Mouse (Mus musculus) lung, adult 2 months (tissue): Measurements from ENCODE around the gene Racgap1. TPM values are rescaled to one million over a fixed set of nuclear protein-coding genes. Genes with fewer than 3 reads are reported as not detected.
A peak's percentile ranks its signal among the peaks of the same experiment; 100 is the strongest.

Source experiments
- DNase-seq: peaks from one replicate; pipeline ENCODE4 v3.0.0; 2022
- H3K4me1 ChIP-seq: fragments of 200-500 bp; 2 replicates; pipeline ENCODE4 v1.6.1; 2011; ENCODE audit warnings: low read length; ENCODE audit not compliant: control insufficient read depth, insufficient read depth
- H3K4me3 ChIP-seq: fragments of 200-500 bp; replicated peaks from 2 replicates; pipeline ENCODE3; 2011; ENCODE audit warnings: low read depth, mild to moderate bottlenecking, control low read depth, low read length; ENCODE audit errors: extremely low read depth
- CTCF ChIP-seq: fragments of 200-500 bp; IDR thresholded peaks from 2 replicates; pipeline ENCODE4 v1.5.1; 2011; ENCODE audit warnings: mild to moderate bottlenecking, low read length, control low read depth; ENCODE audit not compliant: insufficient read depth
- POLR2A ChIP-seq: fragments of 200-500 bp; IDR thresholded peaks from 2 replicates; pipeline ENCODE4 v1.6.1; 2011; ENCODE audit warnings: low read depth, mild to moderate bottlenecking, control low read depth, low read length, borderline replicate concordance; ENCODE audit errors: extremely low read depth
- WGBS: fragments of 180-500 bp; shearing (Covaris S2); methylation state at CpG from one replicate; pipeline ENCODE4 v1.1.7; 2018; 5-methylcytosine and 5-hydroxymethylcytosine counted together
- polyA plus RNA-seq: library from polyadenylated mRNA; depleted of rRNA; stranded (reverse); fragments of >200 nt; gene quantifications from 2 replicates; pipeline ENCODE4 v1.2.3, GENCODE M21; 2012

Gene Racgap1
- polyA plus RNA-seq, 1 experiment = 4.9 TPM

DNA sequence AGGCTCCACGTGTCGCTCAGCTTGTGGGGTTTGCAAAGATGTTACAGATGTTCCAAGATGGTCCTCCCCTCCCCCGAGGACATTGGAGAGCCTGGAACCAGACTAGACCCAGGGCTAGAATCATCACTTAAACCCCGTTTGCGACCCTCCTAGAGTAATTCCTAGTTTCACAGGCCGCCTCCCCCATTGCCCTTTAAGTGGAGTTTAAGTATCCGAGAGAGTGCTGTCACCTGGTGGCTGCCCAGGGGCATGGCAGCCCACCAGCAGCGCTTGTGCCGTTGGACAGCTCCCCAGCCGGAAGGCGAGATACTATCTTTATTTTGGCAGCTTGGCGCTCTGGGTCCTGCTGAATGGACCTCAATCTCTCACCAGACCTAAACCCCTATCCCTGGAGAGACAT lies 17.4 kb upstream of the Racgap1 start:
- TF ChIP-seq CTCF (peak; percentile 94), POLR2A (no peak)
- Histone ChIP-seq H3K4me3 (no peak overlapping the region), H3K4me1 (peaks cover 6% of the 10 kb centered on the region)
- 4% methylated on average over 12 of the region's 12 CpGs for WGBS
- DNase-seq = peak; percentile 80

DNA sequence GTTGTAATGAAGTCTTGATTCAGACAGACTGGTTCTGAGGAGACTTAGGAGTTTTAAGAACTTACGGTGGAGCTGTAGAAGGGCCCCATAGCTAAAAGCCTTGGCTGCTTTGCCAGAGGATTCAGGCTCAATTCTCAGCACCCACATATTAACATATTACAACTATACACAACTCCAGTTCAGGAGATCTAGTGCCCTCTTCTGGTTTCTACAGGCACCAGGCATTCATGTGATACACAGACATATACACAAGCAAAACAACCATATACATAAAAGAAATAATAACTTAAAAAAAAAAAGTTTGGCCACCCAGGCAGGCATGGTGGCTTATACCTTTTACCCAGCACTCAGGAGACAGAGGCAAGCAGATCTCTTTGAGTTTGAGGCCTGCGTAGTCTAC lies 16.1 kb upstream of the Racgap1 start:
- DNase-seq = no peak
- H3K4me3 ChIP-seq = no peak overlapping the region
- H3K4me1 ChIP-seq = peaks cover 7% of the 10 kb centered on the region
- WGBS = 99% methylated on average over 2 of the region's 2 CpGs
- TF ChIP-seq CTCF (no peak), POLR2A (no peak)

DNA sequence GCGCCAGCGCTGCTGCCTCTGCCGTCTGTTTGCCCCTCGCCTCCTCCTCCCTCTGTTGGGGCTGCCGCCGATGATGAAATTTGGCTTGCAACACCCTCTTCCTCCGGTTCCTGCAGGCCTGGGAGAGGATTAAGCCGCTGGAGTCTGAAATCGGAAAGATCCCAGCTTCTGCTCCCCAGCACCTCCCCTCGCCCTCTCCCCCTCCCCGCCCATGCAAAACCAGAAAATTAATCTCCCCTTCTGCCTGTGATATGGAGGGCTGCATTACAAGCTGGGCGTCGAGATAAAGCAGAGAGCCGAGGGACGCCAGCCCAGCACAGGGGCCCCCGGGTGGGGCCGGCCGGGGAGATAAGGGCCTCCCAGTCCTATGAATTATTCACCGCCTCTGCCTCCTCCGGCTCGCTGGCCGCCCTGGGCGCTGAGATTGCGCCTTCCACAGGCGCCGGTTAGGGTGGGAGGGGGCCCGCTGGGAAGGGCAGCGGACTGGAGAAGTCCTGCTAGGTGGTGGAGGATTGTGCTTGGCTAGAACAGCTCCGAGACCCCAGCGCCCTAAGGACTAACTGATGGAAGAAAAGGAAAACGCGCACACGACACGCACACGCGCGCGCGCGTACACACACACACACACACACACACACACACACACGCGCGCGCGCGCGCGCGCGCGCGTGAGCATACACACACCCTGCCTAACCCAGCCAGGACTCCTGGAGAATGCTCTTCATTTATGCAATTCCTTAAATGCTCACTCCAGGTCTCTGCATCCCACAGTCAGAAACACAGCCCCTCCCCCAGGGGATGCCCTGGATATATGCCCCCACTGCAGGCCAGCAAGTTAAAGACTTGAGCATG lies 13.4 kb upstream of the Racgap1 start:
- DNase-seq = peak; percentile 51
- Histone ChIP-seq H3K4me3 (peak overlapping the region; percentile 39), H3K4me1 (0 out of 2 replicates have a peak, but pooled peaks cover 3% of the 10 kb centered on the region)
- TF ChIP-seq POLR2A = no peak
- TF ChIP-seq CTCF = no peak
- WGBS = 1% methylated on average over 52 of the region's 52 CpGs

DNA sequence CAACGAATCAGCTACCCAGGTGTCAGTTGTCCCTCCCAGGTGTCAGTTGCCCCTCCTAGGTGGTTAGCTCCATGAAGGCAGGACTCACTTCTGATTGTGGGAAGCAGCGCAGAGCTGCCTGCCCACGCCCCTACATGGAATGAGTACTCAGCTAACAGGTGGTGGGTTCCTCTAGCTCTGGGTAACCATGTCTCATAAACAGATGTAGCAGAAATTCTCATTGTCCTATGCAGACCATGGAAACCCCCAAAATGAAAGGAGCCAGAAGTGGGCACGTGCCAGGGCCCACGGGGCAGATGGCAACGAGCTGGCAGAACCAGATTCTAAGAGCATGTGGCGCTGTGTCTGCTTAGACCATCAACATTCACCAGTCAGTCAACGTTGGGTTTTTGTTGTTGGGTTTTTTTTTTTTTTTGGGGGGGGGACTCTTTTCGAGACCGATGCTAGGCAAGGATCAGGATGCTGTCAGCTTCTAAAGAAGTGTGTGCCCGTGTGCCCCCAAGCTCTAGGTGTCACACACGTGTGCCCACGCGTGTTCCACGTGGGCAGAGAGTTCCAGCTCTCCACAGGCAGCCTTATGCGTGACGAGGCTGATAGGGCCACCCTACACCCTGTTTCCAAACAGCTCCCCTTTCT lies 12.6 kb upstream of the Racgap1 start:
- TF ChIP-seq POLR2A (no peak), CTCF (no peak)
- no peak for DNase-seq
- 5% methylated on average over 17 of the region's 17 CpGs for WGBS
- Histone ChIP-seq H3K4me3 (no peak overlapping the region), H3K4me1 (0 out of 2 replicates have a peak, but pooled peaks cover 3% of the 10 kb centered on the region)

DNA sequence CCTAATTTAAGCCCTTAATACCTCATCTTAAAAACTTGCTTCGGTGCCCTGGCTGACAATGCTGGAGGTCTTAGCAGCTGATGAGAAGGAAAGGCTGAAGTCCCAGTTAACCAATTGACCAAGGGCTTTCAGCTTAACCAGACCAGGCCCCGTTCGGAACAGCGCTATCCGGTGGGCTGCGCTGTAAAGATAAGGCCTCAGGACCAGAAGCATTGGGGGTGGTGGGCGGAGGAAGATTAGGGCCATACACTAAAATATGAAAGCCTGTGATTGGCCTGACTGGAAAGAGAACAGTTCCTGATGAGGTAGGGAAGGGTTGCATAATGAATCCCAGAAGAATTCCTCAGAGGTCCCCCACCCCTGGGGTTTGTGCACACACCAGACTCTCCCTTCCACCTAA lies 10.9 kb upstream of the Racgap1 start:
- no peak for DNase-seq
- WGBS = 74% methylated on average over 7 of the region's 7 CpGs
- Histone ChIP-seq H3K4me3 (no peak overlapping the region), H3K4me1 (0 out of 2 replicates have a peak, but pooled peaks cover 3% of the 10 kb centered on the region)
- TF ChIP-seq CTCF = no peak
- no peak for TF ChIP-seq POLR2A

DNA sequence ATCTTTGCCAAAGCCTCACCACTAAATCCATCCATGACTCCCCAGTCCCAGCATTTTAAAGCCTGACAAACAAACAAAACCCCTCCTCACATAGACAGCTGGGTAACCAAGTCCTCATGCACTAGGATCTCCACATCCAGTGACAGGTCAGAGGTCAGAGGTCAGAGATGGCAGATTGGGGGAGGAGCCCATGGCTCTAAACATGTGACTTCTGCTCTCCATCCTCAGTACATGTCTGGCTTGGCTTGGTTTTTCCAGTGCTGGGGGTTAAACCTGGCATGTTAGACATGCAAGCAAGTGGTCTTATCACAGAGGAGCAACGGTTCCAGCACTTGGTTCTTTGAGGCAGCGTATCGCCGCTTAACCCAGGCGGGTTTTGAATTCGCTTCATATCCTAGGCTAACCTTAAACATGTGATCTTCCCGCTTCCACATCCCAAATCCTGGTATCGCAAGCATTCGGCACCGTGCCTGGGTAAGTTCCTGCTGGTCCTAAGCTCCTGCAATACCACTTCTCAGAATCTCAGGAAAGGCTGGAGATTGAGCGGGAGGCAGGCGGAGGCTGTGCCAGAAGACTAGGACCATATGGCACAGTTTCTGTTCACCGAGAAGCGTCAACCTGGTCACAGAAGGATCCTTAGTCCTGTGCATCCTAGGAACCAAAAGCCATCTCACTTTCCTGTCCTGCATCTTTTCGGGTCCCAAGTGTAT lies 9.8 kb upstream of the Racgap1 start:
- 0 out of 2 replicates have a peak, but pooled peaks cover 3% of the 10 kb centered on the region for H3K4me1 ChIP-seq
- WGBS = 94% methylated on average over 15 of the region's 15 CpGs

DNA sequence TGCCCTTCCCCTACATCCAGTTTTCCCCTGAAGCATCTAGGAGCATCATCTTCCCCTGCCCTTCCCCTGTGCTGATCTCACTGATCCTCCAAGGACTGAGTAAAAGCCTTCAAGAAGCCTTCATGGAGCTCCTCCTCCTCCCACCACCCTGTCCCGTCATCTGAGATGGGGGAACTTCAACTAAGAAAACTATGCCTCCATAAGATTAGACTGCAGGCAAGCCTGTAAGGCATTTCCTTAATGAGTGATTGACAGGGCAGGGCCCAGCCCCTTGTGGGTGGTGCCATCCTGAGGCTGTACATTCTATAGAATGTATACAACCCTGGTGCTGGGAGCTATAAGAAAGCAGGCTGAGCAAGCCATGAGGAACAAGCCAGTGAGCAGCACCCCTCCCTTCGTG lies 7.0 kb upstream of the Racgap1 start:
- 60% methylated on average over 2 of the region's 2 CpGs for WGBS
- DNase-seq = no peak
- no peaks in the 10 kb centered on the region for H3K4me1 ChIP-seq
- H3K4me3 ChIP-seq = no peak overlapping the region
- TF ChIP-seq CTCF (no peak), POLR2A (no peak)

More for the DNA sequence above, 9.8 kb upstream of the Racgap1 start:
- TF ChIP-seq CTCF (no peak), POLR2A (no peak)
- H3K4me3 ChIP-seq = no peak overlapping the region
- no peak for DNase-seq

DNA sequence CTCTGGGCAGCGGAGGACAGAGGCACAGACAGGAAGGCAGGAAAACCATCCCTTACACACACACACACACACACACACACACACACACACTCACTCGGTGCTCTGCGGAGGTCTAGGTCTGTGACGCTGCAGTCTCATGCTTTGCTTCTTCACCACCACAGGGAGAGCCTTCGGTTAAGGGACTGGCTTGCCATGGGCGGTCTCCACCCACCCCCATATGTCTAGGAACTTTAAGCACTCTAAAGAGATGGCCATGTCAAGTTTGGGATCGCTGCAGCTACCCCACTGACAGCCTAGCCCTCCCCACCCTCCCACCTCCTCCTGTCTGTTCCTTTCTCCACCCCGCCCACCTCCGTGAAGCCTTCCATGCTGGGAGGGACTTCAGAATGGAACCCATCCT lies 4.5 kb upstream of the Racgap1 start:
- Histone ChIP-seq H3K4me3 (no peak overlapping the region), H3K4me1 (no peaks in the 10 kb centered on the region)
- DNase-seq = no peak
- WGBS = 57% methylated on average over 9 of the region's 9 CpGs
- no peak for TF ChIP-seq POLR2A
- TF ChIP-seq CTCF = no peak

DNA sequence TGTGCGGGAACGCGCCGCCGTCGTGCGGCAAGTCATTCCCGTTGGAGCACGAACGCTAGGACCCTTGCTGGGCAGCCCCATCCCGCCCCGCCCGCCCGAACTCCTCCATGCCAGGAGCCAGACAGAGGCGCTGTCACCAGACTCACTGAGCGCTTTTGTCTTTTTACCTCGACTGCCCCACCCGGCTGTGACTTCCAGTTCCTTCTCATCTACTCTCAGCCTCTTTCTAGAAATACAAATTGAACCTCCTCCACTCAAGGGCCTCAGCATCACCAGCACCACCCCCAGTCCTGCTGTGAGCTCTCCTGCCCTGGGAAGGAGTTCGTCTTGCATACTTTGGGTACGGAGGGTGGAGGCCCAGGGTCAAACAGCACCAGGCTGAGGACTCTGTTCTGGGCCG lies 2.4 kb upstream of the Racgap1 start:
- DNase-seq = no peak
- TF ChIP-seq POLR2A (no peak), CTCF (no peak)
- H3K4me3 ChIP-seq = no peak overlapping the region
- 16% methylated on average over 21 of the region's 21 CpGs for WGBS
- H3K4me1 ChIP-seq = no peaks in the 10 kb centered on the region

DNA sequence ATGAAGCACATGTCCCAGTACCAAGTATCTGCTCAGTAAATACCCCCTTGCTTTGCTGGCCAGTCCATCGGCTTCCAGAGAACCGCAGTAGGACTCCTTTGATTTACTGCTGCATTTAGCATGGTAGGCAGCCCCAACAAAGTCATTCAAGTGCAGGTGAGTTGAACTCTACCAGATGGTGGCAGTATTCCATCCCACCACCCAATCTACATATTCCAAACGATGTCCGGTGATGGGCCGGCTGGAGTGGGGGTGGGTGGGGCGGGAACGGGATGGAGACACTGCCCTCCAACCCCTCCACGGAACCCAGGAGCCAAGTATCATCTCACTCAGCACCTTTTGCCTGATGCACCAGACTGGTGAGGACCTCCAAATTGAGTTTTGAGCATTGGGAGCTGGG lies 1.8 kb upstream of the Racgap1 start:
- 19% methylated on average over 8 of the region's 8 CpGs for WGBS
- H3K4me3 ChIP-seq = no peak overlapping the region
- DNase-seq = no peak
- TF ChIP-seq POLR2A (no peak), CTCF (no peak)
- H3K4me1 ChIP-seq = no peaks in the 10 kb centered on the region
